Mouse (Mus musculus): ENCODE data around the gene Olfr1302.

Gene Olfr1302

DNA sequence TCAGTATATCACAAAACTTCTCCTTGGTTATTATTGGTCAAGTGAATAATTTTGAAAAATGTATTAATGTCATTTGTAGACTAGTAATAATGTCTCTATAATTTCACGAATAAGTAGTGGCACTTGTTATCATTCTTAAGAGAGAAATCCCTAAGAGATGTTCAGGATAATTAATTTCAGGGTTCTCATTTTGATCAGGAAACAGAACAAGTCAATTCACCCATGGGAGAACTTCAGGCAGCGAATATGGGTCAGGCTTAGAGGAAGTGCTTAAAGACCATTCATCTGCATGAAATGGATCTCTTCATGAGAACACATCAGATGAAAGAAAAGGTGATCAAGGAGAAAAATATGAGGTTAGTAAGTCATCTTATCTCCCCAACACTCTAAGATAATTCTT lies at the start of gene Olfr1302:
Gene Olfr1302 (plus strand): TSS at position 301 of the 400 bp plus-strand sequence.
- DNase-seq (ENCODE audit: low spot score), result no peak

DNA sequence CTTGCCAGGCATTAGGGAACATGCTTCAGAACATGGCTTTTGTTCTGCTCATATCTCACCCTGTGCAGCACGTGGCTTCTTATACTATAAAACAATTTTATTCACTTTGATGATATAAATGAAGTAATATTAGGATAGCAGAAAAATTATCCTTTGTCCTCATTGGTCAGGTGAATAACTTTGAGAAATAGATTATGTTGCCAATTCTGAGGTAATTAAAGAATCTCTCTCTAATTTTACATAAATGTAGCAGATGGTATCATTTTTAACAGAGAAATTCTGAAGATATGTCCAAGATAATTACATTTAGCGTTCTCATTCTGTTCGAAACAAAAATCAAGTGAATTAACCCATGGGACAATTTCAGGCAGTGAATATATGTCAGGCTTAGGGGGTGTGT lies 26.5 kb upstream of the Olfr1302 start, which contains the start of gene Olfr1301:
Gene Olfr1301 (plus strand): TSS at position 301 of the 400 bp plus-strand sequence.
- DNase-seq (ENCODE audit: low spot score), result no peak

DNA sequence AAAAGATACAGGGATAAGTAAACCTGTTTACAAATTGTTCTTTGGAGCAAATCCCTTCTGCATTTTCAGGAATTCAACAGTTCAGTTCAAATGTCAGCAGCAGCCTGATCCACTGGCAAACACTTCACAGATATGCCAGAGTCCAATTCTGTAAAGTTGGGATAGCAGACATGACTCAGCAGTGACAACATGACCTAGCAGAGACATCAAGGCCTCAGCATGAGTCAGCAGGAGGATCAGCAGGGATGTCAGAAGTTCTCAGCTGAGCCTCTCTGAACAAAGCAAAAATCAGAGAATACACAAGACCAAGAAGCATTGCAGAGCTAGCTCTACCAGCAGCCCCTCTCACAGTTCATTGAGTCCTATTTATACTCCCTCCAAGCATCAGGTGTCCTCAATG lies 35.7 kb downstream of the Olfr1302 start:
- DNase-seq (ENCODE audit: low spot score), result no peak

DNA sequence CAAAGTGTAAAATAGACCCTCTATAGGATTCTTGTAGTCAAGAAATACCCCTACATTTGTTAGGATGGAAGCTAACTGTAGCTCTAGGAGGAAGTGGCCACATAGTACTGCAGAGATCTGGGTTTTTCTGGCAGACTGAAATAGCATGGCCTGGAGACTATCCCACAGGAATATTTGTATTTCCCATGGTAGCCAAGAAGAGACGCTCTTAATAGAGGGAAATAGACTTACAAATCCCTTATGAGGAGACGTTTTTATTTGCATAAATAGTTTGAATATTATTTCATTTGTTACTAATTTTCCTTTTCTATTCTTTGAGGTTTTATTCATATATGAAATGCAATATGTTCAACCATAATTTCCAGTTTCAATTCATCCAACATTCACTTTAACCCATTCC lies 43.0 kb downstream of the Olfr1302 start, which contains the start of gene Olfr1303:
Gene Olfr1303 (minus strand): TSS at position 101 of the 400 bp plus-strand sequence.
- DNase-seq (ENCODE audit: low spot score), result no peak
